Mouse (Mus musculus): Measurements from ENCODE around the gene Kank4. TPM values are rescaled to one million over a fixed set of nuclear protein-coding genes. Genes with fewer than 3 reads are reported as not detected.
A peak's percentile ranks its signal among the peaks of the same experiment; 100 is the strongest.
"Not testable (repeated sequence)": the region's sequence is repeated elsewhere in the genome, so short reads cannot be mapped to it uniquely, and the experiment has no call there.

Gene Kank4
- polyA plus RNA-seq, 1 experiment: 2.1 TPM

DNA sequence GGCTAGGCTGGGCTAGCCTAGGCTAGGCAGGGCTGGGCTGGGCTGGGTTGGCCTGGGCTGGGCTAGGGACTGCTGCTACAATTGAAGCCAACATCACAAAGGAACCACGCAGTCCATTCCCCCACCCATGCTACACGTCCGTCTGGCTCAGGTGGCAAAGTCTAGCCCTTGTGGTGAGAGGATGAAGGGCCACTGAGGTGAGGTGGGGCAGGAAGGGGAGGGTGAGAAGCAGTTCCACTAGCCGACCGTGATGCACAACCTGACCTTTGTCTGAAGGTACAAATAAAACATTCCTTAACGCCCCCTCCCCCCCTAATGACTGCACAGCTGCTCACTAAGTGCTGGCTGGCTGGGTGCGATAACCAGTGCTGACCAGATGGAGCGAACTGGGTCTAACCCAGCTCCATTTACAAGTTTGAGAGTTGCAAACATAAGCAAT lies 28.4 kb upstream of the Kank4 start:
- Histone ChIP-seq H3K4me3 (ENCODE audit: low read depth, low read length) (no peak overlapping the region), H3K4me1 (ENCODE audit: control insufficient read depth, insufficient read depth, low read length) (peaks cover 5% of the 10 kb centered on the region), H3K9ac (ENCODE audit: low read depth, poor library complexity, severe bottlenecking) (no peak overlapping the region), H3K9me3 (replicated peaks; ENCODE audit: control insufficient read depth, insufficient read depth, low read length, poor library complexity, severe bottlenecking) (peaks cover 9% of the 10 kb centered on the region), H3K36me3 (ENCODE audit: control insufficient read depth, insufficient read depth, low read length, poor library complexity, severe bottlenecking) (no peaks in the 10 kb centered on the region), H3K27ac (ENCODE audit: insufficient read depth, low read length) (peak overlapping the region; percentile 89), H3K27me3 (ENCODE audit: control insufficient read depth, insufficient read depth, low read length, poor library complexity, severe bottlenecking) (no peaks in the 10 kb centered on the region)
- TF ChIP-seq POLR2A (IDR thresholded peaks at IDR 0.05; ENCODE audit: insufficient read depth, low read length): no peak
- peak; percentile 98 for TF ChIP-seq EP300 (IDR thresholded peaks at IDR 0.05; ENCODE audit: insufficient read depth, low read depth, low read length)
- no peak for TF ChIP-seq CTCF (IDR thresholded peaks at IDR 0.05; ENCODE audit: low read depth, low read length)

DNA sequence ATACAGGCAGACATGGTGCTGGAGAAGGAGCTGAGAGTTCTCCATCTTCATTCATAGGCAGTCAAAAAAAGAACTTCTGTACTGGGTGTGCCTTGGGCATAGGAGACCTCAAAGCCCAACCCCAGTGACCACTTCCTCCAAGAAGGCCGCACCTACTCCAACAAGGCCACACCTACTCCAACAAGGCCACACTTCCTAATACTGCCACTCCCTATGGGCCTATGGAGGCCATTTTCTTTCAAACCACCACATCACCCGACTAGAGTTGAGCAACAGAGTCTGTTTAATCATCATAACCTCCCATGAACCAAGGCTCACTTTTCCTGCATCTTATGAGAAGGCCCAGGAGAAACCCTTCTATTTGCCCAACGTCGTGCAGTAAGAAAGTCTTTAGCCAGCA lies 27.9 kb upstream of the Kank4 start:
- H3K4me3 ChIP-seq (ENCODE audit: low read depth, low read length): no peak overlapping the region
- H3K9me3 ChIP-seq (replicated peaks; ENCODE audit: control insufficient read depth, insufficient read depth, low read length, poor library complexity, severe bottlenecking): peaks cover 6% of the 10 kb centered on the region
- peaks cover 5% of the 10 kb centered on the region for H3K4me1 ChIP-seq (ENCODE audit: control insufficient read depth, insufficient read depth, low read length)
- TF ChIP-seq CTCF (IDR thresholded peaks at IDR 0.05; ENCODE audit: low read depth, low read length) (no peak), EP300 (IDR thresholded peaks at IDR 0.05; ENCODE audit: insufficient read depth, low read depth, low read length) (no peak), POLR2A (IDR thresholded peaks at IDR 0.05; ENCODE audit: insufficient read depth, low read length) (no peak)
- no peaks in the 10 kb centered on the region for H3K27me3 ChIP-seq (ENCODE audit: control insufficient read depth, insufficient read depth, low read length, poor library complexity, severe bottlenecking)
- H3K36me3 ChIP-seq (ENCODE audit: control insufficient read depth, insufficient read depth, low read length, poor library complexity, severe bottlenecking): no peaks in the 10 kb centered on the region
- H3K9ac ChIP-seq (ENCODE audit: low read depth, poor library complexity, severe bottlenecking): no peak overlapping the region
- H3K27ac ChIP-seq (ENCODE audit: insufficient read depth, low read length): peak overlapping the region; percentile 89

DNA sequence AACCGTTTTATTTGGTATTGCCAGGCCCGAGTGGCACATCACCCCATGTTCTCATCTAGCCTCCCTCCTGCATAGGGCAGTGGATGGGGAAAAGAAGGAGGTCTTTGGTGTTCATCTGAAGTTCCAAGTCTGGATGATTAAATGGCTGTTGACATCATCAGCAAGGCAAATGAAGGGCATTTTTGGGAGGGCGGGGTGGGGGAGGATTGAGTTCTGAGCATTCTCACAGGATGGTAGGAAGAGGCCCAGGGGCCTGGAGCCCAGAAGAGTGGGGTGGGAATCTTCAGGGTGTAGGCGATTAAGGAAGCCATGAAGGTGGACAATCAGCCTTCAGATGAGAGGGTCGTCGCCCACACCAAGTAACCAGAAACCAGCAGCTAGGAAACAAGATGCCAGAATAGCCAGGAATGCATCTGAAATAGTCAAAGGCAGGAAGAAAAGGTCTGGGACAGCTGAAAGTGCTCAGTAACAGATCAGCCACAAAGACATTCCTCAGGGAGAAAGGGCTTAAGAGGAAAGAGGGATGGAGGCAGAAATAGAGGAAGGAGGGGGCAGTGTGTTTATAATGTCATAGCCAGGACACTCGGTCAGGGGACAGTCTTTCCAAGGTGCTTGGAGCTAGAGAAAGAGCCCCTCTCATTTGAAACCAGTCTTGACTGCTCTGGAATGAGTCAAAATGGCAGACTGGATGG lies 26.7 kb upstream of the Kank4 start:
- no peaks in the 10 kb centered on the region for H3K27me3 ChIP-seq (ENCODE audit: control insufficient read depth, insufficient read depth, low read length, poor library complexity, severe bottlenecking)
- no peak overlapping the region for H3K9ac ChIP-seq (ENCODE audit: low read depth, poor library complexity, severe bottlenecking)
- H3K36me3 ChIP-seq (ENCODE audit: control insufficient read depth, insufficient read depth, low read length, poor library complexity, severe bottlenecking): no peaks in the 10 kb centered on the region
- H3K4me1 ChIP-seq (ENCODE audit: control insufficient read depth, insufficient read depth, low read length): peaks cover 5% of the 10 kb centered on the region
- peaks cover under 1% of the 10 kb centered on the region; the same call in 1 of the 2 replicates for H3K9me3 ChIP-seq (replicated peaks; ENCODE audit: control insufficient read depth, insufficient read depth, low read length, poor library complexity, severe bottlenecking)
- H3K4me3 ChIP-seq (ENCODE audit: low read depth, low read length): no peak overlapping the region
- TF ChIP-seq EP300 (IDR thresholded peaks at IDR 0.05; ENCODE audit: insufficient read depth, low read depth, low read length): no peak
- TF ChIP-seq CTCF (IDR thresholded peaks at IDR 0.05; ENCODE audit: low read depth, low read length): no peak
- TF ChIP-seq POLR2A (IDR thresholded peaks at IDR 0.05; ENCODE audit: insufficient read depth, low read length): no peak
- H3K27ac ChIP-seq (ENCODE audit: insufficient read depth, low read length): peak overlapping the region; percentile 89

DNA sequence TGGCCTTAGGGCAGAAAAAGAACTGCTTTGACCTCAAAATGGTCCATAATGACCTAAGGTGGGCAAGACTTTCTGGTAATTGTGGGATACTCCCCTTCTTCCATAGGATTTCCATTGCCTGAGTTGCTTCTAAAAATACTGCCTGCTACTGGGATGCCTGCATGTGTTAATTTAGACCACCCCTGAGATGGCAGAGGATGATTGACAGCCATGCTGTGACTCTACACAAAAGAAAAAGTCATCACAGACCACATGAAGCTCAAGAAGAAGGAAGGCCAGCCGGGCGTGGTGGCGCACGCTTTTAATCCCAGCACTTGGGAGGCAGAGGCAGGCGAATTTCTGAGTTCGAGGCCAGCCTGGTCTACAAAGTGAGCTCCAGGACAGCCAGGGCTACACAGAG lies 23.9 kb upstream of the Kank4 start:
- H3K4me1 ChIP-seq (ENCODE audit: control insufficient read depth, insufficient read depth, low read length); H3K27ac ChIP-seq (ENCODE audit: insufficient read depth, low read length); H3K9ac ChIP-seq (ENCODE audit: low read depth, poor library complexity, severe bottlenecking); H3K4me3 ChIP-seq (ENCODE audit: low read depth, low read length); H3K27me3 ChIP-seq (ENCODE audit: control insufficient read depth, insufficient read depth, low read length, poor library complexity, severe bottlenecking); H3K36me3 ChIP-seq (ENCODE audit: control insufficient read depth, insufficient read depth, low read length, poor library complexity, severe bottlenecking); H3K9me3 ChIP-seq (replicated peaks; ENCODE audit: control insufficient read depth, insufficient read depth, low read length, poor library complexity, severe bottlenecking): not testable (repeated sequence)

DNA sequence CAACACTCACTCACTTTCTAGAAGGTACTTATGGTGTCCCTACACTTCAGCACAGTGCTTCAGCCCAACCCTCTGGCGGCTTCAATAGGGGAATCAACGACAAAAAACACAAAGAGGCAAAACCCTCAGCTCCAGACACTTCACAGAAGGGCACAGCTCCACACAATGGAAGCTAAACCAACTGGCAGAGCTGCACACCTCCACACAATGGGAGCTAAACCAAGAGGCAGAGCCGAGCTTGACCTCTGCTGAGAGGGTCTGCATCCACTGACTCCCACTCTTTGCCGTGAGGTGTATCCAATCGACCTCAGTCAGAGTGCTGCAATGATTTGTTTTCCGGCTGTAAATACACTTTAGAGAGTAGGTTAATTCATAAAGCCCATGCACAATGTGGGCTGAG lies 23.2 kb upstream of the Kank4 start:
- no peak overlapping the region for H3K27ac ChIP-seq (ENCODE audit: insufficient read depth, low read length)

DNA sequence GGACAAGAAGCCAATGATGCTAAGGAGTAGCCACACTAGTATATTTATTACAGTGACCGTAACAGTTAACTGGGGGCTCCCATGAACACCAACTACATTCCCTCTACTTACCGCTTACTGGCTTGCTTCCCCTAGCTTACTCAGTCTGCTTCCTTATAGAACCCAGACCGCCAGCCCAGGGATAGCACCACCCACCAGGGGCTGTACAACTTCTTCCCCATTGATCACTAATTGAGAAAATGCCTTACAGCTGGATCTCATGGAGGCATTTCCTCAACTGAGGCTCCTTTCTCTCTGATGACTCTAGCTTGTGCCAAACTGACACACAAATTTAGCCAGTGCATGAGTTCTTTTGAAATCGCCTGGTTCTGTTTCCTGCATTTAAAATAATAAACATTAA lies 21.6 kb upstream of the Kank4 start:
- Histone ChIP-seq H3K27ac (ENCODE audit: insufficient read depth, low read length) (no peak overlapping the region), H3K9me3 (replicated peaks; ENCODE audit: control insufficient read depth, insufficient read depth, low read length, poor library complexity, severe bottlenecking) (no peaks in the 10 kb centered on the region), H3K27me3 (ENCODE audit: control insufficient read depth, insufficient read depth, low read length, poor library complexity, severe bottlenecking) (no peaks in the 10 kb centered on the region), H3K4me3 (ENCODE audit: low read depth, low read length) (no peak overlapping the region), H3K36me3 (ENCODE audit: control insufficient read depth, insufficient read depth, low read length, poor library complexity, severe bottlenecking) (no peaks in the 10 kb centered on the region), H3K4me1 (ENCODE audit: control insufficient read depth, insufficient read depth, low read length) (no peaks in the 10 kb centered on the region), H3K9ac (ENCODE audit: low read depth, poor library complexity, severe bottlenecking) (no peak overlapping the region)
- TF ChIP-seq POLR2A (IDR thresholded peaks at IDR 0.05; ENCODE audit: insufficient read depth, low read length) (no peak), EP300 (IDR thresholded peaks at IDR 0.05; ENCODE audit: insufficient read depth, low read depth, low read length) (no peak), CTCF (IDR thresholded peaks at IDR 0.05; ENCODE audit: low read depth, low read length) (no peak)

More for the DNA sequence above, 23.2 kb upstream of the Kank4 start:
- H3K9ac ChIP-seq (ENCODE audit: low read depth, poor library complexity, severe bottlenecking): no peak overlapping the region
- no peaks in the 10 kb centered on the region for H3K36me3 ChIP-seq (ENCODE audit: control insufficient read depth, insufficient read depth, low read length, poor library complexity, severe bottlenecking)
- no peak overlapping the region for H3K4me3 ChIP-seq (ENCODE audit: low read depth, low read length)
- no peaks in the 10 kb centered on the region for H3K9me3 ChIP-seq (replicated peaks; ENCODE audit: control insufficient read depth, insufficient read depth, low read length, poor library complexity, severe bottlenecking)
- H3K4me1 ChIP-seq (ENCODE audit: control insufficient read depth, insufficient read depth, low read length): peaks cover 2% of the 10 kb centered on the region
- TF ChIP-seq CTCF (IDR thresholded peaks at IDR 0.05; ENCODE audit: low read depth, low read length) (no peak), POLR2A (IDR thresholded peaks at IDR 0.05; ENCODE audit: insufficient read depth, low read length) (no peak), EP300 (IDR thresholded peaks at IDR 0.05; ENCODE audit: insufficient read depth, low read depth, low read length) (no peak)
- no peaks in the 10 kb centered on the region for H3K27me3 ChIP-seq (ENCODE audit: control insufficient read depth, insufficient read depth, low read length, poor library complexity, severe bottlenecking)

Data from ES-Bruce4 (cell line).